Mouse (Mus musculus): ENCODE measurements around the gene Dpy19l1. TPM values are rescaled to one million over a fixed set of nuclear protein-coding genes. Genes with fewer than 3 reads are reported as not detected.

Gene Dpy19l1
- 10 to 100 TPM; 13.5 to 30.1 TPM for polyA plus RNA-seq (2017; shearing (Covaris generic))

GRCm38 (mm10) chr9:24503067-24503857, at the start of gene Dpy19l1:
Gene Dpy19l1, minus strand, starts transcription at chr9:24503140.

Other genes starting within 250 kb of the Dpy19l1 start
- gene Cypt4, start 122.1 kb upstream of the Dpy19l1 start, polyA plus RNA-seq (2017; shearing (Covaris generic)), result not detected
- not detected for gene Dpy19l2, start 193.2 kb upstream of the Dpy19l1 start, polyA plus RNA-seq (2017; shearing (Covaris generic))